Mouse (Mus musculus) embryo, embryonic 11 days (tissue): ENCODE measurements around the gene Nudt8.
"Not testable (repeated sequence)": the region's sequence is repeated elsewhere in the genome, so short reads cannot be mapped to it uniquely, and the experiment has no call there.

Experiments
- DNase-seq: peaks from one replicate; pipeline ENCODE4 v3.0.0-alpha.2; 2015

The Nudt8 gene

GRCm38 (mm10) chr19:4017921-4018587, 17.7 kb downstream of the Nudt8 start:
- DNase-seq: no peak

DNA sequence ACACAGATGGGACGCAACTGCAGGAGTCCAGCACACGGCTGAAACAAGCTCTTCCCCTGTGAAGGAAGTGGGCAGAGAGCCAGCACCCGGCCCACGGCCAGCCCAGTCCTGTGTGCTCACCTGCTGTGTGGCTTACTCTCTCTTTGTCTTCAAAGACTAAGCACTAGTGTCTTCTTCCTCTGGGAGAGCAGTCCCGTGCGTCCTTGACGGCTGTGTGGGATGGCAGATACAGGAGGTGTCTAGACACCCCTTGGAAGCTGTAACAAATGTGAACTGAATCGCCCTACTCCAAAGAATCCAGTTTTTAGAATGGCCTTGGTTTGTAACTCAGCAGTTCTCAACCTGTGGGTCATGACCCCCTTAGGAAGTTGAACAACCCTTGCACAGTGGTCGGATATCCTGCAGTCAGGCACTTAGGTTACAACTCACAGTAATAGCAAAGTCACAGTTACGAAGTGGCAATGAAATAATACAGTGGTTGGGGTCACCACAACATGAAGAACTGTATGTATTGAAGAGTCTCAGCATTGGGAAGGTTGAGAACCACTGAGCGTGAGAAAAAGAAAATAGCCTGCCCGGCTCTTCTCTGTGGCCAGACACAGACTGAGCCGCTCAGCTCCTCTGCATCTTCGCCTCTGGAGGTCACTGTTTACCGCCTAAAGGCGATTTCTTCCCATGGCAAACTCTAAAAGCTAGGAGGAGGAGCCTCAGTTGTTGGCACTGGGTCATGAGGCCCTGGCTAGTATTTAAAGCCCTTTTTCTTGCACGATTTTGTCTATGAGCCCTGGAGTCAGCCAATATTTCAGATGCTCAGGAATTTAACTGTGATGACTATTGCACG, 18.6 kb downstream of the Nudt8 start:
- DNase-seq: peak; percentile 86

DNA sequence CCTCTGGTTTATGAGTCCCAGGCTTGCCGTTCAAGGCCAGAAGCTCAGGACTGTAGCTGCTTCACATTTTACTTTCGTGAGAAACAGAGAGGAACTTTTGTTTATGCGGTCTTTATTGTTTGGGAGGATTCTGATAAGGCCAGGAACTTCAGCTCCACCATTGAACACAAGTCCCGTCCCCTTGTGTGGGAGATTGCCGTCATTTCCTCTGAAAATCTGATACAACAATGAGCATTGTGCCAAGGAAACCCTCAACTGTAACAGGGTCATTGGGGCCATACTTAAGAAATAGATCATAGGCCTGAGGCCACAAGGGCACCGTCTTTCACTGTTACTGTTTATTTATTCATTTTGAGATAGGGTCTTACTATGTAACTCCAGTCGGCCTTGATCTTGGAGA, 22.8 kb downstream of the Nudt8 start:
- no peak for DNase-seq

DNA sequence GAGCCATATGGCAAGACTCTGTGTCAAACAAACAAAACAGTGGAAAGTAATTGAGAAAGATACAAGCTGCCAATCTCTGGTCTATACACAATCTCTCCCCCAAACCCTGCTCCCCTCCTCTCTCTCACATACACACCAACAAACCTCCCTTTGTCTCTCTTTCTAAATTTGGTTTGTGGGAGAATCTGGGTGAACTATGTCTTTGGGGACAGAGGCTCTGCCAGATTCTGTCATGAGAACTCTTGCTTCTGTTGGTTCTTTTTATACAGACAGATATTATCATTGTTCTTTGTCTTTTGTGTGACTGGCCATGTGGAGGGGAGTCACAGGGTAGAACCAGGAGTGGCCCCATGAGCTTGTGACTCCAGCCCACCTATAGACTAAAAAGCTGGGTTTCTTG, 27.2 kb downstream of the Nudt8 start:
- DNase-seq: no peak

- no peak for DNase-seq
Measured at GRCm38 (mm10) chr19:4032668-4033067, 32.3 kb downstream of the Nudt8 start.

- DNase-seq: no peak
Measured at GRCm38 (mm10) chr19:4033298-4033697, 32.9 kb downstream of the Nudt8 start.

DNA sequence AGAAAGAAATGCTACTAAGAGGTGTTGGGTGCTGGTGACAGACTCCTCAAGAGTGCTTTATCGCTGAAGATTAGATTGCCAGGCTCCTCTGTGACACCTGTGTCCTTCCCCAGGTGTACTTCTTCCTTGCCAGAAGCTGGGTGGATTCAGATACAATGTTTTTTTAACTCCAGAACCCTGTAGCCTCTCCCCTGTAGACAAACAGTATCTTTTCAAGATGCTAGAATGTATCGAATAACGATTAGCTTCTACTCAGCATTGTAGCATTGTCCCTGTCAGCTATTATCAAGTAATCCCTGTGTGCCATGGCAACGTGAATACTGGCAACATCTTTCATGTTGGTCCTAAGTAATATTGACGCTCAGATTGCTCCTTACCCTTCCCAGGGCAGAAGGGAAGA, 33.4 kb downstream of the Nudt8 start:
- DNase-seq: no peak

DNA sequence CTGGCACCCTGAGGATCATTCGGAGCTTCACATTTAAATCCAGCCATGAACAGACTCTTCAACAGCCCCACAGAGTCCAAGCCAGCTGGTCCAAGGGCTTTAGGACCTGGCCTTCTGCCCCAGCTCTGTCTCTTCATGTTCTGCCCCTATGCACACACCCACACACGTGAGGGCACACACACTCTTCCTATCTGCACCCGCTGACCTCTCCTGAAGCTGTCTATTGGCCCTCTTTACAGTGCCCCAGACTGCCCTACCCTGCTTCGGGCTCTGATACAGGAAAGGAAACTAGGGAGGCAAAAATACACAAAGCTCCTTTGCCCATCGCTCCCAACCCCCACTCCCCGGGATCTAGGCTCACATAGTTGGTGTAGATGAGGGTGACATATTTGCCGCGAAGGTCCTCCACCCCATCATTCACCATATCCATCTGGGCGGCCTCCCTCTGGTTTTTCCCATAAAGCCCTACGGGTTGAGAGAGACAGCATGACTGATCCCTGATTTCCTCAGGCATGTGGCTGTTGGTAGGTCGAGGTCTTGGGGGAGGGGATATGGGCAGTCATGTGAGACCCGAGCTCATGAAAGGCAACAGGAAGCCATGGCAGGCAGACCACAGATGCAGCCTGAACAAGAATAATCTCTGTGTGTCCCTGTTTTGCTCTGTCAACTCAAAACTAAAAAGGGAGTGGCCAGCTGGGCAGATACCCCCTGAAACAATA, 36.1 kb downstream of the Nudt8 start:
- DNase-seq: peak; percentile 20

DNA sequence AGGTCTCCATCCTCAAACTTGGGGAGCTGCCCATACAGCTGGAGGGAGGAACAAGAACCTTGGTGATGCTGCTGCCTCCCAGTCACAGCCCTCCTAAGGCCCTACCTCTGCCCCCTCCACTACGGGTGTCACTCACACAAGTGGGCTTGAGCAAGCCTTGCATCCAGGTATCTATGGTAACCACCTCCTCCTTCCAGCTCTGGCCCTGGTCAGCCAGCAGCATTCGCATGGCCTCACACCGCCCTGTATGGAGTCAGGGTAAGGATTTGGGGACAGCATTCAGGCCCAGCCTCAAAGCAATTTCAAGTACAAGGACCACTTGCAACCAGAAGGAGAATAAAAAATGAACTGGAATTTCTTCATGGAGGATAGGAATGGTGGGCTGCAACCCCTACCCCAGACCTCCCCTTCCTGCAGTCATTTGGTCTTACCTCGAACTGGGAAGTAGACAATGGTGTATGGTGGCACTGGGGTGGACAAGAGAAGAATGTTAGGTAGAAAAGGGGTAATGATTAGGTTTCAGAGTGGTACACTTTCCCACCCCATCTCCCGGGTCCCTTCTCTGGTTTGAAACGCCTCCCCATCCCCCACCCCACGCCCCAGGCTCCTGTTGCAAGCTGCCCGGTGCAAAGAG, 36.9 kb downstream of the Nudt8 start:
- not testable (repeated sequence) for DNase-seq

DNA sequence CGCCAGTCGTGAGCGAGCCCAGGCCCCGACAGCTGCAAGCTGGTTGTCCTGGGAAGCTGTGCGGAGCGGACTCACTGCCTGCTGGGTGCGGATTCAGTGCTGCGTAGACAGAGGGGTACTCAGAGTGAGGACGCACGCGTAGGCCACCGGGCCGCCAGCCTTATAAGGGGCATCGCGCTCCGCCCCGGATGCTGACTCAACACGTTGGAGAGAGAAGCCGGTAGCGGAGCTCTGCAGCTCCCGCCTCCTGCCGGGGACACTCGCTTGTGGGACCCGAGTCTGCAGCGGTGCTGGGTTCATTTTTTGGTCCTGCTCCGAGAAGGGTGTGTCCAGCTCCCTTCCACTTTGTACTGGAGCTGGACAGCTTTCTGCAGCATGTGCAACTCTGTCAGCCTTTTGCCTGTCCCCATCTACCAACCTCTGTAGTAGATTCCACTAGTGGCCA, 37.4 kb downstream of the Nudt8 start, which contains the start of gene Gstp1:
Gene Gstp1 (minus strand): TSS at position 198 of the 445 bp plus-strand sequence.
- peak; percentile 93 for DNase-seq

- not testable (repeated sequence) for DNase-seq
Measured at GRCm38 (mm10) chr19:4040941-4041340, 40.6 kb downstream of the Nudt8 start.

DNA sequence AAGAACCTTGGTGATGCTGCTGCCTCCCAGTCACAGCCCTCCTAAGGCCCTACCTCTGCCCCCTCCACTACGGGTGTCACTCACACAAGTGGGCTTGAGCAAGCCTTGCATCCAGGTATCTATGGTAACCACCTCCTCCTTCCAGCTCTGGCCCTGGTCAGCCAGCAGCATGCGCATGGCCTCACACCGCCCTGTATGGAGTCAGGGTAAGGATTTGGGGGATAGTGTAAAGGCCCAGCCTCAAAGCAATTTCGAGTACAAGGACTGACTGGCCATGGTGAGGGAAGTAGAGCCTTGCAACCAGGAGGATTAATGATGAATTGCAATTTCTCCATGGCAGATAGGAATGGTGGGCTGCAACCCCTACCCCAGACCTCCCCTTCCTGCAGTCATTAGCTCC, 41.1 kb downstream of the Nudt8 start:
- DNase-seq: not testable (repeated sequence)

- no peak for DNase-seq
Measured at GRCm38 (mm10) chr19:4042124-4042523, 41.7 kb downstream of the Nudt8 start.

- DNase-seq: not testable (repeated sequence)
Measured at GRCm38 (mm10) chr19:4044109-4044508, 43.7 kb downstream of the Nudt8 start.

GRCm38 (mm10) chr19:4045966-4046865, 45.8 kb downstream of the Nudt8 start, which contains the start of gene Gstp2:
Gstp2 (minus strand) TSS chr19:4046023.
- peak; percentile 63 for DNase-seq

GRCm38 (mm10) chr19:4046866-4047254, 46.5 kb downstream of the Nudt8 start:
- DNase-seq: no peak

DNA sequence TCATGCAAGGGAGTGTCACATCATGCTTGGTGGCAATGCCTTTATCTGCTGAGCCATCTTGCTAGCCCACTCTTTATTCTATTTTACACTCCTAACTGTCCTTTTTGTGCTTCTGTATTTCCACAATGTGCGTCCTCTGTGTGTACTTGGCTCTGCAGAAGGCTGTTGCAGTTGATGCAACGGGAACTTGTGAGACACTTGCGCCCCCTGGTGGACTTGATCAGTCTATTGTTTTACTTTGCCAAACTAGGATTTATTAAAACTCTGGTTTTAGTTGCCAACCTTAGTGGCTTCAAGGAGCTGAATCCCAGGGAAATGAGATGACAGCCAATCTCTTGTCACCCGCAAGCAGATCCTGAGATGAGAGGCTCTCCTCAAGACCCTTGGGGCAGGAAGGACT, 47.5 kb downstream of the Nudt8 start:
- DNase-seq: peak; percentile 89

- not testable (repeated sequence) for DNase-seq
Measured at GRCm38 (mm10) chr19:4049069-4049468, 48.7 kb downstream of the Nudt8 start.

GRCm38 (mm10) chr19:4051016-4051415, 50.6 kb downstream of the Nudt8 start:
- DNase-seq: no peak
